Mouse (Mus musculus): Measurements from ENCODE around the gene Lrrc8c. TPM values are rescaled to one million over a fixed set of nuclear protein-coding genes. Genes with fewer than 3 reads are reported as not detected.
"Not testable (repeated sequence)": the region's sequence is repeated elsewhere in the genome, so short reads cannot be mapped to it uniquely, and the experiment has no call there.

Gene Lrrc8c
- total RNA-seq, 2 experiments from 2014 or later, result 26.7 to 29.9 TPM

- DNase-seq, result peak in 1 of 2 experiments; percentile 52
Measured at GRCm38 (mm10) chr5:105636484-105637191, 117.5 kb downstream of the Lrrc8c start.

- DNase-seq, result not testable (repeated sequence)
Measured at GRCm38 (mm10) chr5:105638266-105638665, 119.1 kb downstream of the Lrrc8c start.

GRCm38 (mm10) chr5:105638916-105639315 lies 119.7 kb downstream of the Lrrc8c start:
- DNase-seq, result no peak

DNA sequence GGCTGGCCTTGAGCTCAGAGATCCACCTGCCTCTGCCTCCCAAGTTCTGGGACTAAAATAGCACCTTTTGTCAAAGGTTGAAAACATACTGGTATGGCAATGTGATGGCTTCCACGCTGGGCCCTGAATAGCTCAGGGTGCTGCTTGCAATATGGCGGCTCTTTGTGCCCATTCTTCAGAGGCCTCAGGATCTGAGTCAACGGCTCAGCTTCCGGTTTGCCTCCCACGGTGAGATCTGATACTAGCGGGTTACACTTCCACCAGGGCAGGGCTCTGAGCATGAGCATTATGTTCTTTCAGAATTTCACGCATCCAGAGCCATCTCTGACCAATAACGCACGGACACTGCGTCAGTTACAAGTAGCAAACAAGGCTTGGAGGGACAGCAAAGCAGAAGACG lies 120.2 kb downstream of the Lrrc8c start:
- DNase-seq, result no peak

DNA sequence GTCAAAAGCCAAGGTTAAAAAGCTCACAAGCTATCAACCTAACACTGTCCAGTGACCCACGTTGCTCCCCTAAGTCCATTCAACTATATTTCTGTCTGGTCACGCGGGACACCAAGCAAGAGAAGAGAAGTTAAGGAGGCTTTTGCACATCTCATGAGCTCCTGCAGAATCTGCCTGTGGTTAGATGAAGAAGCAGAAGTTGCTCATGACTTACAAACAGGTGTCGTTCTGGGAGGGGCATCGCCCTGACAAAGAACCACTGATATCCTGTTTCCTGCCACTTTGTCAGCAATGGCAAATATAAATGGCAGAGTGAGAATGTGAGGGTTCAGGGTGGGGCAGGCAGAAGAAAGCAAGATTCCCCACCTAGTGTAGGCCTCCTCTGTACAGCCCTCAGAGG lies 123.3 kb downstream of the Lrrc8c start:
- peak in 1 of 2 experiments; percentile 36 for DNase-seq

- DNase-seq, result no peak
Measured at GRCm38 (mm10) chr5:105643276-105643675, 124.1 kb downstream of the Lrrc8c start.

DNA sequence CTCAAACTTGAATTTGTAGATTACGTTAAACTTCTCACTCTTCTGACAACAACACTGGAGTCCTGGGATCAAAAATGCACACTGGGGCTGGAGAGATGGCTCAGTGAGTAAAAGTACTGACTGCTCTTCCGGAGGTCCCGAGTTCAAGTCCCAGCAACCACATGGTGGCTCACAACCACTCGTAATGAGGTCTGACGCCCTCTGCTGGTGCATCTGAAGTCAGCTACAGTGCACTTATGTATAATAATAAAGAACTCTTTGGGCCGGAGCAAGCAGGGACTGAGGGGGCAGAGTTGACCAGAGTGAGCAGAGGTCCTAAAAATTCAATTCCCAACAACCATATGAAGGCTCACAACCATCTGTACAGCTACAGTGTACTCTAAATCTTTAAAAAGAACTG lies 125.0 kb downstream of the Lrrc8c start:
- no peak for DNase-seq

DNA sequence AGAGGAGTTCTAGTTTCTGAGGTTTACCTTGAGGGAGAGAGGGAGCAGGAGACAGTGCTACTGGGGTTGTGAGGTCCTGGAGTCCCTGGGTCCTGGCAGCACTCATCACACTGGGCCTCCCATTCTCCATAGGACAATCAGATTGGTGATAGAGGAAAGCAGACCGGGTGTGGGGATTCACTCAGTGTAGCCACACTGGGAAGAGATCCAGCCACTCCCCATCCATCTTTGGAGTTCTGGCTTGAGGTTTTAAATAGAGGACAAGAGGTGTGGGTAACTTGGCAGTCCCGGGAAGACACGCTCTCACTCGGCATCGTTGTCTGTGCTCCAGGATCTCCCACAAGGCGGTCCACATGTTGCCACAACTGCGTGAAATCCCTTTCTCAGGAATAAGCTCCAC lies 127.9 kb downstream of the Lrrc8c start:
- DNase-seq, result no peak

GRCm38 (mm10) chr5:105648648-105649287 lies 129.6 kb downstream of the Lrrc8c start:
- DNase-seq, result peak; percentile 44 to 76

GRCm38 (mm10) chr5:105649514-105650001 lies 130.4 kb downstream of the Lrrc8c start:
- peak; percentile 62 to 74 for DNase-seq

DNA sequence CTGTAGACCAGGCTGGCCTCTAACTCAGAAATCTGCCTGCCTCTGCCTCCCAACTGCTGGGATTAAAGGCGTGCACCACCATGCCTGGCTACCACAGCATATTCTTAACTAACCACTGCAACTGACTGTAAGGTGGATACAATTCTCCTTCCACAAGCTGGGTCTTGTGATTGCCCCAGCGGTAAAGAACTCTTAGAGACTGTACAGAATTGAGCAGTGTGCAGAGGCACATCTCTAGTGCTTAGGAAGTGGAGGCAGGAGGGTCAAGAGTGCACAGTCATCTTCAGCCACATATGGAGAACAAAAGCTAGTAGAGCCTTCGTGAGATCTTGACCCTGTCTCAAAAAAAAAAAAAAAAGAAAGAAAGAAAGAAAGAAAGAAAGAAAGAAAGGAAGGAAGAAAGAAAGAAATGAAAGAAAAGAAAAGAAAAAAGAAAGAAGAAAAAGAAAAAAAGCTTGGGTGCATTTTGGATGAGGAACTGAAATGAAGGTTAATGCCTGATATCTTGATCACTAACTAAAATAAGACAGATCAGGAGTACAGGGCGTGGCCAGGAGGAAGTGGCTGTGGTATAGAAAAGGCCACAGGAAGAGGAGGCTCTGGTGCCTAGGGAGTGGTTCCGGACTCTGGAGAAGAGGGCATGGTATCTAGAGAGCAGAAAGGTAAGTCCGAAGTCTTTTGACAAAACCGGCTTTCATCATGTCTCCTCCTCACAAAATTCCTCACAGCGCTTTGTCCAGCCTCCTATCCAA lies 131.7 kb downstream of the Lrrc8c start:
- DNase-seq, result peak; percentile 38 to 53

GRCm38 (mm10) chr5:105651561-105651991 lies 132.4 kb downstream of the Lrrc8c start:
- peak; percentile 48 to 50 for DNase-seq

DNA sequence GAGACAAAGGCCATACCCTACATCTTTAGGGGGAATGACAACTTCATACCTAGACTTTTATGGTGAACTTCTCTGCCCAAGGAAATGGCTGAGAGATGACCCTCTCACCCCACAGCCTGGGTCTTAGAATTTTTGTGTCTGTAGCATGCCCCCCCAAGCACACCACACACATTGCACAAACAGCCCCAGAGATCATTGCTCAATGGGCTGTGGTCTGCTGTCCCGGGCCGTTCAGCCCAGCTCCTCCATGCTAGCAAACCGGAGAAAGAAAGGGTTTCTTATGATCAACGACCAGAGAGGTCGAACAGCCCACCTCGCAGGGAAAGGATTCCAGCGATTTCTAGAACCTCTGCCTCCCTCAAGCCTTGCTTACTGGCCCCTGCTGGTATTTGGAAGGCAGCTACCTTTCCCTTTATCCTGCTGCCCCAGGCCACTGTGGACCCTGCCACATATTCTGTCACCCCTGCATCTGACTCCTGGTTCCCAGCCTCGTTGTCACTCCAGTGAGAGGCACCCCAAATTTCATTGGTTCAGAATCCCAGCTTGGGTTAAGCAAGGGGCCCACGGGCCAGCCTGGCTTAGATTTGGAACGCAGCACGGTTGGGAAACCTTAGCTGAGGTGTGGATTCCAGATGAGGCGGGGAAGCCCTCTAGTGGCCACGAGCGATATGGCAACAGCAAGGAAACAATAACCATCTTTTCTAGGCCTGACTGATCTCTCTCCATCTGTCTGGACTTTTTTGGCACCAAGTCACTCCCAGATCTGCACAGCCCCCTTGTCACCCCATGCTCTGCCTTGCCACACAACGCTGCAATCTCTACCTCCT lies 135.3 kb downstream of the Lrrc8c start:
- peak; percentile 82 to 93 for DNase-seq

DNA sequence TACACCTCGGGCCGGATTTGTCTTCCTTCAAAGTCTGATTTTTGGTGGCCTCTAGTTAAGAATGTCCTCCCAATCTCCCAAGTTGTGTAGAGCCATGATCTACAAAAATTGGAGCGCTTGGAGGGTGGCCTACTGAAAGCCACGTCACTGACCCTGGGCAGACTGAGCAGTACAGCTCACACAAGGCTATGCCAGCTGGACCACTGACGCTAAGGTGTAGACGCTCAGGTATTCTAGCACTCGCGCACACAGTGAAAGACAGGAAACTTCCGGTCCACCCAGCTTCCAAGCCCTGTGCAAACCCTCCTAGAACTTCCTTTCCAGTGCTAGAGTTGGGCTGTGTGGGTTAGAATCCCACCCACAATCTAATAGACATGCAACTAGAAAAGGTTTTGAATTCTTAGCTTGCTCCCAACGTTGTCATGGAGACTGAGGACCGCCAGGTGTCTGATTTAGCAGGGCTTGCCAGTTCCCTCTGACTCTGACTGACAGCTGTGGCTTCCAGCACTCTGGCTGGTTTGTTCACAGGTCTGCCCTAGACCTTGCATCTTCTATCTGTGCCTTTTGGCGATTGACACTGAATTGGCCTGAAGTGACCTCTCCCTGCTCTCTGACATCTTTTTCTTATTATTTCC lies 136.0 kb downstream of the Lrrc8c start:
- no peak for DNase-seq

DNA sequence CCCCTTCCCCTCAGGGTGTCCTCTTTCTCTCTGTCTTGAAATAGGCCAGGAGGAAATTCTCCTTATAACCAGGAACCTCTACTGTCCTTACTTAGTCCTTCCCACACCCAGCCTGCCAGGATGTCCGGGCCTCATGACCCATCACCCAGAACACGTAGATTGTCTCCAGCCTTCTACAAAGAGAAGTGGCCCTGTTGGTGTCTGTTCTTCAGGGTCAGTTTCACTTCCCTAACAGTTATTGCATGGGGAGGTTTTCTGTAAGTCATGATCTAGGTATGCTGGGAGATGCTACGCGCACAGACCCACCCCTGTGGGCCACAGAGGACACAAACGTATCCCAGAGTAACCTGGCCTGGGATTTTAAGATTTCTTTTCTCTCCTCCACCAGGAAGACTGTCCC lies 142.7 kb downstream of the Lrrc8c start:
- DNase-seq, result no peak

Other genes starting within 250 kb of the Lrrc8c start
- gene Gm43302, start 225.7 kb upstream of the Lrrc8c start, total RNA-seq (2021), result not detected
- gene Gbp6, start 225.7 kb upstream of the Lrrc8c start, total RNA-seq (2021), result 10 to 100 TPM; 23.8 to 28.8 TPM
- 1 to 10 TPM; 4.1 to 4.9 TPM for gene Lrrc8b, start 103.6 kb upstream of the Lrrc8c start, total RNA-seq (2021)
- 1 to 10 TPM; 8.1 to 8.8 TPM for gene Lrrc8d, start 180.6 kb downstream of the Lrrc8c start, total RNA-seq (2021)